Mouse (Mus musculus) brain, embryonic 18.5 days (tissue): ENCODE measurements around the gene Ppid.
A peak's percentile ranks its signal among the peaks of the same experiment; 100 is the strongest.

ENCODE experiments used
- DNase-seq: peaks from one replicate; pipeline ENCODE4 v3.0.0-alpha.2; 2012; ENCODE audit warnings: low read depth, low spot score

Gene Ppid

DNA sequence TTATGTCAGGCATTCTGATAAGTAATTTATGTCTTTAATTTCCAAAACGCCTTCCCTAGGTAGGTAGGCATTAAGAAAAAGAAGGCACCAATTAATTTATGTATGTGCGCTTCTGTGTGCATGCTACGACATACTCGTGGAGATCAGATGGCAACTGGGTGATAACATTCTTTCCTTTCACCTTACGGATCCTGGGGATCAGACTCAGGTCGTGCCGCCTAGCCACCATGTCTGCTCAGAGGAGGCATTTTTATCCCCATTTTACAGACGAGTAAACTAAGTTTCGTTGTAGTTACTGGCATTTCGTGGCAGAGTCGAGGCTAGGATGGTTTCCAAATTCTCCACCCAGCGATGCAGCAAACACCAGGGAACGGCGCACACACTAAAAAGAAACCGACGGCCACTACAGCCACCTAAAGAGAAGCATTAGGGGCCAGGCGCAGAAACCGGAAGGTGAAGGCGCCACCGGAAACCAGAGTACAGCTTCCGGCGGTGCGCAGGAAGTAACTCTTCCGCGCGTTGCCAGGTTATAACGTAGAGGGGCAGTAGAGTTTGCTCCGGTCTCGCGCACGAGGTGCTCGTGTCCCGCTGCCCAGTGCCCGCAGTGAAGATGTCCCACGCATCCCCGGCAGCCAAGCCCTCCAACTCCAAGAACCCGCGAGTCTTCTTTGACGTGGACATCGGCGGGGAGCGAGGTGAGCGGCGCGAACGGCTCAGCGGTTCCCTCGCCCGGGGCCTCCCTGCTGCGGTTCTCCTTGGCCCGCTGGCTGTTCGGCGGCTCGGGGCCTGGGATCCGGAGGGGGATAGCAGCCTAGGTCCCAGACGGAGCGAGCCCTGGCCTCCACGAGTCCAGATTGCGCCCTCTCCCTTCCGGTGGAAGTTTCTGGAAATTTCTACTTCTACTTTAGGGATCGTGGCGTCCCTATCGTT, at the start of gene Ppid:
Gene Ppid (plus strand): TSS at position 480 of the 930 bp plus-strand sequence.
- peak; percentile 67 for DNase-seq

DNA sequence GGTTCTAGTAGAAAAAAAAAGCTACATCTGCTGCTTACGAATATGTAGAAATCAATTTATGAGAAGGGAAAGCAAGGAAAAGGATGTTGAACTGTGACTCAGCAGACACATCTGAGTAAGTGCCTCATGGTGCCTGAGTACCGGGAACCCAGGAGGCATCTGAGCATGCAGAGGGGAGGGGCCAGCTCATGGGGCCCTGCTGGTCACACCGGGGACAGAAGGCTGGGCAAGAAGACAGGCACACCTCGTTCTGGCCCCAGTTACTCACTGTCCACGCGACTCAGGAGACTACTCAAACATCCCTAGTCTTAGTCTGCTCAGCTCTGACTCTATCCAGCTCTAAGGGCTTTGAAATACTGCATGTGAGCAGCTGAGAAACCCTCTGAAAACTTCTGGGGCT, 48.6 kb upstream of the Ppid start:
- no peak for DNase-seq

DNA sequence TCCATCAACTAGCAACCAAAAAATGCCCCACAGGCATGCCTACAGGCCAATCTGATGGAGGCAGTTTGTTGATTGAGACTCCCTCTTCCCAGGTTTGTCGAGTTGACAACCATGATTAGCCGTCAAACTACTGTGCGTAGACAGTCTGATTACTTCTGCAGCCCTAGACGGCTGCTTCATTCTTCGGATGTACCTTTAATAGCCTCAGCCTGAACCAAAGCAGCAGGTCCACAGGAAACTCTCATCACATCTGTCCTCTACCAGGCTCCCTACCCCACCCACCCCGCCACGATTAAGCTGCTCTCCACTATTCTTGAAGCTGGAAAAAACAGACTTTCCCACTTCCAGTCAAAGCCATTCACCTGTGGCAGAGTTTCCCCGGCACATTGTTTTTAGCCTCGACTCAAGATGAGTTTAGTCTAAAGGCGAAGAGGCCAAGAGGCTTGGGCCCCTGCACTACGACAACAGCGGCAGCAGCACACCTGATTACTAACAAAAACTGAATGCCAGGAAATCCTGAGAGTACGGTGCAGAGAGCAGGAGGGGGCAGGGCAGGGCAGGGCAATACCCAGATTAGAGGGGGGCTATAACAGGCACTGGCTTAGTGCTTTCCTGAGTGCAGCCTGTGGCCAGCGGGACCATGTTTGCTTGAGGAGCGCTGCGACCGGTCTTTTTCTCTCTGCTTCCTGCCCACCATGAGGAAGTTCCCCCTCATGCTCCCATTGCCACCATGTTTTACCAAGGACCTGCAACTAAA, 42.3 kb upstream of the Ppid start:
- no peak for DNase-seq

DNA sequence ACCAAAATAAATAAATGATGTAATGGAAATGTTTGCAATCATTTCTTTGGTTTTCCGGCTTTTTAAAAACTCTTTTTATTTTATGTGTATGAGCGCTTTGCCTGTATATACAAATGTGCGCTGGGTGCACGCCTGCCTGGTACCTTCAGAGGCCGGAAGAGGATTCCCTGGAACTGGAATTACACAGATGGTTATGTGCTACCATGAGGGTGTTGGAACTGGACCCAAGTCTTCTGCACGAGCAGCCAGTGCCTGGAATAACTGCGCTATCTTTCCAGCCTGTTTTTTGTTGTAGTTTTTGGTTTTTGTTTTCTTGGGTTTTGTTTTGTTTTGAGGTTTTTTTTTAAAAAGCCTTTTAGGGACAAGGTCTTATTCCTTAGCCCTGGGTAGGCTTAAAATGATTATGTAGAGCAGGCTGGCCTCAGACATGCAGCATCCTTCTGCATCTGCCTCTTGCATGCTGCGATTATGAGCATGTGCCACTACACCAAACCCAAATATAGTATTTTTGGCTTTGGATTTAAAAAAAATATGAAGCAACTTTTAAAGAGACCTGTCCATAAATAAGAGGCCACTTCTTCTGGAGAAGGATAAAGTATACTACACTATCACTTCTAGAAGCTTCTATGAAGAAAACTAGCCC, 41.3 kb upstream of the Ppid start:
- no peak for DNase-seq

DNA sequence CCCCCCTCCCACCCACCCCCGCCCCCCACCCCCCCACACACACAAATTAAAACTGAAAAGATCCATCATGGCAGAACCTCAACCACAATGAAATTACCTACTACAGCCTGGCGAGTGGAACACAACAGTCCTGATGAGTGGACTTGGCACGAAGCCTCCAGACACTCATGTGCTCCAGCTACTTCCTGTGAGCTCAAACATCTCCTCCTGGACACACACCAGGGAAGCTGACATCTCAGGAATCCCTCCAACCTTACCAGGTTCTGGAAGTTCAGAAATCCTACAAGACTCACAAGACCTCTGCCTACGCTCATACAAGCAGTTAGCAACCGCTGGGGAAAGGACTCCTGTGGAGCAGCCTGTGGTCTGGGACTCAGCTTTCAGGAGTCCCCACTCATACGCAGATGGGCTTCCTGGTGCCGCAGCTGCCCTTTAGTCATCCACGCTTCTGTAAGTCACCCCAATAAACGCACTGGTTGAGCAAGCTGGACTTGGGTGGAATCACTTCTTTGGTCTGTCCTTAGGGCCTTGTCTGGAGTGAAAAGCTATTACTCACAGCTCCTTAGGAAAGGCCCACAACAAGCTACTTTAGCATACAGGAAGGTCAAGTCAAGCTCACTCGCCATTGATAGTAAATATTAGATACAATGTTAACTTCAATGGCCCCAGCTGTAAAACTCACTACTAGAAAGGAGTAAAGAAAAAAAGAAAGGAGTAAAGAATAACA, 39.2 kb upstream of the Ppid start:
- DNase-seq: no peak

DNA sequence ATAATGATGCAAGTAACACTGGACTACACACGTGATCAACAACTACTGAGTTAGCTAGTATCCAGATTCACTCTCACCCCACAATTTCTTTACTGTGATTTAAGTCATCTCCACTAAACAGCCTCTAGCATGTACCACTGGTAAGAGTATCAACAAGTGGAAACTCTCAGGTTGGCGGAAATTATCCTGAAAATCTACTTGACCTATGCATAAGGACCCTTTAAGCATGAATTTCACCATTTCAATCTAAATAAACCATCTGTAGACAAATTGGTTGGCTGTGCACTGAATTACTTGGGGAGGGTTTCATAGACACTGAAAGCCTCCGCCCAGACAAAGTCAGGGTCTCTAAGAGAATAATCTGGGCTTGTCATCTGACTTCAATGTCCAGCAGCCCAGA, 37.4 kb upstream of the Ppid start:
- no peak for DNase-seq

DNA sequence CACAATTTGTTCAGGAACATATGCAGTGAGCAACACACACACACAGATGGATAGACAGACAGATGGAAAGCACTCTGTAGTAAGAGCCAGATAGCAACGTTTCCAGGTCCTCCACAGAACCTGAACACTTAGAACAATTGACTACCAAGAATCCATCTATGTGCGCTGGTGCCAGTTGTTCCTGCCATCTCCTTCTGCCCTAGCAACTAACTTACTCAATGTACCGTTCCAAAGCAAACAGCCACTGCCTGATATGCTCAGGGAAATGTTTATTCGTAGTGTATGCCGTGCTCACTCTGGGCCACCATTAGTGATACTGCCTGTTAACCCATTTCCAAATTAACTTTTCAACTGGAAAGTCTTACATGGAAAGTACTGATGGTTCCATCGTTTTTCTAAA, 36.1 kb upstream of the Ppid start:
- no peak for DNase-seq

DNA sequence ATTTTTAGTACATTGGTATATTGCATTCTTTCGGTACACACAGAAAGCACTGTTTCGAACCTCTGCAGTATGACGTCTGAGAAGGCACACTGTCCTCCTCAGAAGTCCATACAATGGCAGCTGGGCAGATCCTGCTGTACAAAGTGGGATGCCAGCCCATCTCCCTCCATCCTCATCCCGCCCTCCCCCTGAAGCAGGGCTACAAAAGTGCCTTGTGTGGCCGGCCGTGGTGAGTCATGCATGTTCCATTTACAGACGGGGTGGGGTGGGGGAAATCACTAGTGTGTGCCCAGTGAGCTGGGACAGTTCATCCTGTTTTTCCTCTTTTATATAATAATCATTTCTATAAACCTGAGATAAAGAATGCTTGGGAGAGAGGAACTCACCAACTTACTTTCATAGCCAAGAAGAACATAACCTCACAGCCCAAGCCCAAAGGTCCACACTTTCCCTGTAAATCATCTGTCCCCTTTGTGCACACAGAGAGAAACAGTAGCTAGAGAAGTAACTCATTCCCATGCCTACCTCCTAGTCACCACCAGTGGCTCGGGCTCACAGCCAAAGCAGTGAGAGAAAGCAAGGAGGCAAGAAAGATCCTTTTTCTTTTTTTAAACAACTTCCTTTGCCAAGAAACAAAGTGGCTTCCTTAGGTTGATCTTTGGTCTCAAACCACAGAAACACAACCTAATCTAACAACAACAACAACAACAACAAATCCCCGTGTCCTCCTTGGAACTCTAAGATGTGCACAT, 31.9 kb upstream of the Ppid start:
- DNase-seq: no peak

DNA sequence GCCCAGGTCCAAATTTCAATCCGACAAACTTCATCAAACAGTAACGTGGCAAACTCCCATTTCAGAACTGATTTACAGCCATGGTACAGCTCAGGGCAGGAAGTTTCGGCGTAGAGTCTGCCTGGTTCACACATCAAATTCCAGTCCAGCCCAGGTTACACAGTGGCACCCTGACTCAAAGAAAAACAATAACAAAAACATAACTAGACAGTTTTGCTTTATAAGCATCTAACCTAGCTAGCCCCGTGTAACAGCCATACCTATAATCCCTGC, 31.4 kb upstream of the Ppid start:
- no peak for DNase-seq

DNA sequence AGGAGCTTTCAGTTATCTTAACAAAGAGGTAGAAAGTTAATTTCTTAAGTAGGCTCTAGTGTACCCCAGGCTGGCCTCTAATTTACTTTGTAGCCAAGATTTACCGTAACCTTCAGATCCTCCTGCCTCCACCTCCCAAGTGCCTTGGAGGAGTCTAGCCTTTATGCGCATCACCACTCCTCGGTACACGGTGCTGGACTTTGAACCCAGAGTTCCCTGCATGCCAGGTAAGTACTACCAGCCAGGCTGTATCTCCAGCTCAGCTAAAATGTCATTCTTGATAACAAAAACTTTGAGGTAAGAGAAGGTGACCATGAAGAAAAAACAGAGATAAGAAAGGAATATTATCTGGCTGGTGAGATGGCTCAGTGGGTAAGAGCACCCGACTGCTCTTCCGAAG, 30.6 kb upstream of the Ppid start:
- DNase-seq: no peak

DNA sequence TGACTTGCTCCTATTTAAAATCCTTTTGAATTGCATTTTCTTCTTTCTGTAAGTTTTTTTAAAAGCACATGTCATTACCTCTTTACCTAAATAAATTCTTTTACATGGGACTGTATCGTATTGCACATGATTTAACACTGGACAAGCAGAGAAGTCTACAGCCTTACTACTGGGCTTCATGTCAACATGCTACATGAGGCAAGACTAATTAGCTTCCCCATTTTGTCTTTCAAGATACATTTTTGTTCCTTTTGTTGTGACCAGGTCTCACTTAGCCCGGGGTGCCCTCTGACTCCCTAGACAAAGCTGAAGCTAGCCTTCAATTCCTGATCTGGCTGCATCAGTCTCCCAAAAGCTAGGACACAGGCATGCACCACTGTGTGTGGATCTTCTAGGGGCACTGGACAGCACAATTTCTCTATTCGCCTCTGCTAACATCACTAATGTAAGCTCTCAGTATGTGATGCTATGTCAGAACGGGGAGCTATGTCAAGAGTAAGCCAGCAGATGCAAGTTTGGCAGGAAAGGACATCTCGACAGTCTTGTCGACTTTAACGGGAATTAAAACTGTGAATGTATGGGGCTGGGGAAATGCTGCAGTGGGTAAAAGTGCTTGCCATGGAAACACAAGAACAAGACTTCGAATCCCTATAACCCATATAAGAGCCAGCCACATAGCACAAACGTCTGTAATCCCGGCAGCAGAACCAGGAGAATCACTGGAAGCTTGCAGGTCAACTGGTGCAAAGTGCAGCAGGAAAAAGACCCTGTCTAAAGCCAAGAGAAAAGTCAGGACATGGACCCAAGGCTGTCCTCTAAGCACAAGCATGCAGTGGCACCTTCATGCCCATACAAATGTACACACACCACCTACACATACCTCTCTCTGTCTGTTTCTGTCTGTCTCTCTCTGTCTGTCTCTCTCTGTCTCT, 29.1 kb upstream of the Ppid start:
- DNase-seq: no peak

DNA sequence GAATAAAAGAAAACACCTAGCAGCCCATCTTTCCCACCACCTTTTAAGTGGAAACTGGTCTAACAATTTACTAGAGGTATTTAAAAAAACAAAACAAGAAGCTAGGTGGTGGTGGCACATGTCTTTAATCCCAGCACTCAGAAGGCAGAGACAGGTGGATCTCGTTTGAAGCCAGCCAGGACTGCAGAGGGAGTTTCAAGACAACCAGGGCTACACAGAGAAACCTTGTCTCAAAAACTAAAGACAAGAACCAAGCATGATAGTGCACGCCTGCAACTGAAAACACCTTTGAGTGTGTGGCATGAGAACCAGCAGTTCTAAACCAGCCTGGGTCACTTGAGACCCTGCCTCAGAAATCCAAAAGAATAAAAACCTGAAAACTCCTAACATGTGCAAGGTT, 27.6 kb upstream of the Ppid start:
- no peak for DNase-seq

DNA sequence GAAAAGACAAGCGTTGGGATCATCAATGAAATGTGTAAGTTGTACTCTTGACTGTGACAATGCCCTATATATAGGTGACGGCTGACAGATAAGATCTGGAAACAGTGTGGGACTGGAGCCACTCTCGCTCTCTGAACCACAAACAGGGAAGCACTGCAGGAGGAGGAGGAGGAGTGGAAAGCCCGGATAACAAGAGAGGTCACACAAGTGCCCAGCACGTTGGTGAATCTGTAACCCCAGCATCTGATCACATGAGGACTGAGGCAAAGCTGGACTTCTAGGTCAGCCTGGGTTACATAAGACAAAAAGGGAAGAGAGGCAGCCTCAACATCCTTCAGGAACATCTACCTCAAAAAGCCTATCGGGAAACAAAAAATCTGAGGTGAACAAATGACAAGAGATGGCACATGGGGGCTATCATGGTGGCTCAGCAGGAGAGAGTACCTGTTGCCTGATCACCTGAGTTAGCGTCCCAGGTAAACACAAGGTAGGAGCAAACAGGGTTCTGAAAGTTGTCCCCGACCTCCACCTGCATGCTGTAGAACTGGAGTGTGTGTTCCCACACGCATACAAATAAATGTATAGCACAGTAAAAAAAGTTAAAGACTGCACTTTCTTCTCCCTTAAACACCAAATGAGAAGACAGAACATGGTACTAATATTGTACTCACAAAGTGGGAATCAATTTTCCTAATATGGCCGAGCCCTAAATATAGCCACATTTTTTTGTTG, 26.1 kb upstream of the Ppid start:
- DNase-seq: no peak

DNA sequence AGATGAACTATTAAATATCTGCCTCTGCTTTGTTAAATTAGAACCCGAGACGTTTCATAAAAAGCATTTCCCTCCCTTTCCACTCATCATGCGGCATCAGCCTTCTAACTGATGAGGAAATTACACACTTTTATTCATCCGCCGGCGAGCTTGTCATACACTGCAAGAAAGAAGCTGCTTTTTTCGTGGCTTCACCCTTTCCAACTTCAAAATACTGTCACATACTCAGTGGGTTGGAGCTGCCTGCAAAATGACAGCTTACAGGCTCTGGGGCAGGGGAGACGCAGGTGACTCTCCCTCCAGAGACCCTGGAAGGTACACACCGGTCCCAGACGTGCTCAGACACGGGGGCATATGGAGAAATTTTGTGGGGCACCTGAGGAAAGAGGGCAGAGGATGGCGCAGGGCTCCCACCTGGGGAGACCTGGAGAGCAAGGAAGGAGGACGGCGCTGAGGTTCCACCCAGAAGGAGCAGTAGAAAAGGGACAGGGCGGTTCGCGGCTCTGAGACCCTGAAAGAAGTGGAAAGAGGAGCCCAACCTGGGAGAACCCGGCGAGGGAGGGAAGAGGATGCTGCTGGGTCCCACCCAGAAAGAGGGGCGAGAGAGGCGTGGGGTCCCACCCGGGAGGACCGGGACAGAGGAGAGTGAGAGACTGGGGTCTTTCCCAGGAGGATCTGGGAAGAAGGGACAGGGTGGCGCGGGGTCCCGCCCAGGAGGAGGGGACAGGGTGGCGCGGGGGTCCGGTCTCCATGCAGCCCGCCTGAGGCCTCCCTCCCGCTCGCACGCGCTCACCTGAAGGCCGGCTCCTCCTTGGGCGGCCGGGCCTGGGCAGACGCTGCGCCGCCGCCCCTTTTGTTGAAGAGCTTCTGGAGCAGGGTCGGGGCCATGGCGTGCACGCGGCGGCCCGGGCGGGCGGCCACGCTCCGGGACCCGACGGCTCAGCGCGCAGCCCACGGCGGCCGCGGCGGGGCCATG, 24.1 kb upstream of the Ppid start:
- DNase-seq: no peak

DNA sequence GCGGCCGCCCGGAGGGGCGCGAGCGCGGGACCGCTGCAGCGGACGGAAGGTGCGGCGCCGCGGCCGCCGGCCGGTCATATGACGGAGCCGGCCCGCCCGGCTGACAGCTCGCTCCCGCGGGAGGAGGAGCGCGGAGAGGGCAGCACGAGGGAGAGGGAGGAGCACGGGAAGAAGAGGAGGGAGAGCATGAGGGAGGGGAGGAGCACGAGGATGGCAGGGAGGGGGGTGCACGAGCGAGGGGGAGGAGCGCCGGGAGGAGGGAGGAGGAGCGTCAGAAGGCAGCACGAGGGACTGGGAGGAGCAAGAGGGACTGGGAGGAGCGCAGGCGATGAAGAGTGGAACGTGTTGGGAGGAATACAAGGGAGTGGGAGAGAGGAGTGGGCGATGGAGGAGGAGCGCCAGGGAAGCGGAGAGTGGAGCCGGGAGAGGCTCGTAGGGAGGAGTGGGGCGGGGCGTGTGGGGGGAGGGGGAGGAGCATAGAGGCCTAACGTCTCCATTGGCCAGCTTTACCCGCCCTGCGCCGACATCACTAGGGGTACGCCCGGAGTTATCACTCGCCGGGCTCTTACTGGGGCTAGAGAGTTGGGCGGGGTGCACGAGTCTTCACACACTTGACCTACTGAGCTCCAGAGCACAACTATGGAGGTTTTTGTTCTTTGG, 23.3 kb upstream of the Ppid start, which contains the start of gene Fnip2:
Gene Fnip2 (minus strand): TSS at position 94 of the 660 bp plus-strand sequence.
- peak; percentile 94 for DNase-seq

DNA sequence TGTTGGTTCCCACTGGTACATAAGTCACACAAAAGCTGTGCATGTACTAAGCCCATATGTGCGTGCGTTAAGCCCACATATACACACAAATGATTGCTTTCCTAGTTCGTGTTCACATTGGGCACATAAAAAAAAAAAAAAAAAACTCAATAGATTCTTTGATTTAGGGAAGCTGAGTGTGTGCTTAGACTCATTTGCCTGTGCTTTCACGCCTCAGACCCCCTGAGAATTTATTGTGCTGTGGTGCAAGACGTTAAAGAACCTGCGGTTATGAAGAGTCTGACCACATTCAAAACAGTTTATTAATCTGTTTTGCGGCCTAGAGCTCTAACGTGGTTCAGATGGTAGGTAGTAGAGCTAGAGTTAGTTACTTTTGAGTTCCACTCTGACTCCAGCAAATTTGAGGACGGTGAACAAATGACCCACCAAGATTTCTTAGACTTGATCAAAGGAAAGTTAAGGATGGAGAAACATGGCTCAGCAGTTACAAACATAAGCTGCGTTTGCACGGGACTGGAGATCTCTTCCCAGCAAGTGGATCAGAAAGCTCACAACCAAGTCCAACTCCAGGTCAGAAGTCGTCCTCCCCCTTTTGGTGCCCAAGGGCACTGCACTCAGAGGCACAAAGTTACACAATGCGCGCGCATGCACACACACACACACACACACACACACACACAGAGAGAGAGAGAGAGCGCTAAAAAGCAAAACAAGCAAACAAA, 22.4 kb upstream of the Ppid start:
- DNase-seq: no peak

DNA sequence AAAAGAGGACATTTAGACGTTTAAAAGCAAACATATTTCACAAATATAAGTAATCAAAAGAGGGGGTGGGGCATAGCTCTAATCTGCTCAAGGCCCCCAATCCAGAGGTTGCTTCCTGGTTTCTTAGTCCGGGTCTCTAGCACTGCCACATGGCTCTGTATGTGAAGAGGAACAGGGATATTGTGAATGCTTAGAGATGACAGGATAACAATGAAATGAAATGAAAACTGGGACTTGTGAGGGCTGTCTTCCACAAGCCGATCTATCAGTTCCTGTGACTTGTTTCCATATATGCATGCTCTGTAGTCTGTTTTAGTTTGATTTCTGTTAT, 21.8 kb upstream of the Ppid start:
- no peak for DNase-seq
